Mouse (Mus musculus) layer of hippocampus, postnatal 14 days (tissue): ENCODE data around the gene Slc30a7. TPM values are rescaled to one million over a fixed set of nuclear protein-coding genes. Genes with fewer than 3 reads are reported as not detected.

ENCODE experiments used
- DNase-seq, 2 experiments: peaks; one replicate each; pipeline ENCODE4 v3.0.0; 2021 to 2022; ENCODE audit warnings: low spot score in 2 of 2, mixed read lengths in 1 of 2
- total RNA-seq, 2 experiments: library from RNA; stranded (reverse); gene quantifications; 2 replicates each; pipeline ENCODE4 v1.2.3; 2021

The Slc30a7 gene
- total RNA-seq, 2 experiments from 2014 or later = 22.8 to 27.0 TPM

DNA sequence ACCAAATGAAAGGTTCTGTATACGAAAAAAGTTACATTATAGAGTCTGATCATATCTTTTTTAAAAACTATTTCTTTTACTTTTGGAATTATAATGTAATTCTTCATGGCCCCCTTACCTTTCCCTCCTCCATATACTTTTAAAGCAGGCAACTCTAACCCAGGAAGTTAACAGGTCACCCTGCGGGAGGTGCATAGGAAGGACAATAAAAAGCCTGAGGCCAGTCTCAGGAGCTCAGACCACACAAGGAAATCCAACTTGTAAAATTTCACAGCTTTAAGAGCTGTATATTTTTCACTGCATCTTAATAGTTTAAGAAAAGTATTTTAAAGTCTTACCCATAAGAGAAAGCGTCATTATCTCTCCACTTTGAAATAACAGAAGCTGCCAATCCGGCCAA is 14.6 kb downstream of the Slc30a7 start:
- DNase-seq = no peak

DNA sequence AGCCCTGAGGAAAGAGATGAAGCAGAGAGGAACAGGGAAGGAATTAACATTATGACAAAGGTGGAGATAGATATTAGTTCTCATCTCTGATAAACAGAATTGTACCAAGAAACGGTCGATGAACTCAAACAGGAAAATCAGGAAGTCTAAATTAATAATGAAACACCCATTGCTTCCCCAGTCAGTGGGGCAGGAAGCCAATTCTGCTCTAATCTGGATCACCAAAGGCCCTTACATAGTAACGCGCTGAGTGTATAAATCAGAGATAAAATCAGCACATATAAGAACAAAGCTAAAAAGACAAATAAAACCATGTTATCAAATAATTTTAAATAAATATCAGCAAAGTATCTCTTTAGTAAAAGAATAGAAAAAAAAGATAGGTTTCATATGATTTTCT is 15.1 kb downstream of the Slc30a7 start:
- DNase-seq = no peak

DNA sequence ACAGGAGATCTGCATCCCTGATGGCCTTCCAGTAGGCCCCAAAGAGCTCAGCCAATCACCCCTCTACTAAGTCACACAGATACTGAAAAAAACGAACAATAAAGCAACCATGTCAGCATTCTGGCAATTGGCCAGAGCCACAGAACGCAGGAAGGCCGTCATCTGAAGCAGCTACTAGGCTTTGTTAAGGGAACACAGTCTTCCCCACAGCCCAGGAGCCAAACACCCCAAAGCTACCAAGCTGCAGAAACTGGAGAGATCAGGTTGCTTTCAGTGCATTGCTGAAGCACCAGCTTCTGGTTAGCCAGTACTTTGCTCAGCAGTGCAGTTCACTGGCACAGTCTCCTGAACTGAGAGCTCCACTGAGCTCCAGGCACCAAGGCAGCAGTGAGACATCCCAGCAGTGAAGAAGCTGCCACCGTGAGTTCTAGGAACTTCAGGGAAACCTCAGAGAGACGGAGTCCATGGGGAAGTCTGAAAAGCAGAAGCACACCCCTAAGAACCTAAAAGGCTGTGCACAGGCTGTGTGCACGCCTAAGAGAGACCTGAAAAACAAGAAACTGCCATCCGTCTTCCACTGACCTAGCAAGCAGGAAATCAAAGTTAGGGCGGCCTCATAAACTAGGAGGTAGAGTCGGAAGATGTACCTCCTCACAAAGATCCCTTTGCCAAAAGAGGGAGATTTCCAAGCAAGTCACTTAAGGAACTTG is 21.9 kb downstream of the Slc30a7 start:
- no peak for DNase-seq

DNA sequence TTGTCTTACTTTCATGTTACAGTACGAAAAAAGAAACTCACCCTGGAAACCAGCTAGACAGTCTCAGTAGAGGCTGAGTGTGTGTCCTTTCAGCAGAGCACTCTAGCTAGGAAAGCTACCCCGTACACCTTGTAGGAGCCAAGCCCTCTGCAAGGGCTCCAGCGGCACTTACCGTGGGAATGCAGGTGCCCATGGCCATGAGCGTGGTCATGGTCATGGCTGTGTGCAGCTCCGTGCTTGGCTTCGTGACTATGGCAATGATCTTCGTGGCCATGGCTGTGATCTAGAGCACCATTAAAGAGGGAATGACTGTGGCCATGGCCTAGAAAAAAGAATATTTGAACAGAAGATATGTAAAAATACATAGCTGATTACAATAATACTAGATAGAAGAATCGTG is 22.6 kb downstream of the Slc30a7 start:
- no peak for DNase-seq

DNA sequence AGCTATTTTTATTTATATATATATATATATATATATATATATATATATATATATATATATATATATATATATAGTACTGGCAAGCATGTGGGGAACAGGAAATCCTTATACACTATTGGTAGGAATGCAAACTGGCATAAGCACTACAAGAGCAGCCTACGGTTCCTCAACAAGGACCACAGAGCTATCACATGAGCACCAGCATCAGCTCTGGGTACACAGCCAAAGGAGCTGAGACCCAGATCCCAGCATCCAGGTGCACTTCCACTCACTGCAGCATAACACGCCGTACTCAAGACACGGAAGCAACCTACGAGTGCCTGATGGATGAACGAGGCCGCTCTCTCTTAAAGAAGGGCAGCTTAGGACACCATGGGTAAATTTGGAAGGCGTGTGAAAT is 24.0 kb downstream of the Slc30a7 start:
- DNase-seq = no peak

DNA sequence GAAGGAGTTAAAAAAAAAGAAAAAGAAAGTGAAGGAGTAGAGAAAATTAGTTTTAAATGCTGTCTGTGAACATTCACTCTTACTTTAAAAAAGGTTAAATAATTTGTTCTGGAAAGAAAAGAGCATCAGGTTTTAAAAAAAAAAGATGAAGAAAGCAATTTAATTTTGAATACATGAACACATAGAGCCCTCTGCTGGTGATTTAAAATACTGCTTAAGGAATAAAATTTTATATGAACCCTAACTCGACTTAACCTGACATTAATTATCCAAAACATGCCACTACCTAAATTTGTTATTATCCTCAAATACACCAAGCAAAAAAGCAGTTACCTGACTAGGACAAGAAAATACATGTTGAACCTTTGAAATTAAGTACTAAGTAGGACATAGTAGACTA is 28.2 kb downstream of the Slc30a7 start:
- peak in 1 of 2 experiments; percentile 23 for DNase-seq

DNA sequence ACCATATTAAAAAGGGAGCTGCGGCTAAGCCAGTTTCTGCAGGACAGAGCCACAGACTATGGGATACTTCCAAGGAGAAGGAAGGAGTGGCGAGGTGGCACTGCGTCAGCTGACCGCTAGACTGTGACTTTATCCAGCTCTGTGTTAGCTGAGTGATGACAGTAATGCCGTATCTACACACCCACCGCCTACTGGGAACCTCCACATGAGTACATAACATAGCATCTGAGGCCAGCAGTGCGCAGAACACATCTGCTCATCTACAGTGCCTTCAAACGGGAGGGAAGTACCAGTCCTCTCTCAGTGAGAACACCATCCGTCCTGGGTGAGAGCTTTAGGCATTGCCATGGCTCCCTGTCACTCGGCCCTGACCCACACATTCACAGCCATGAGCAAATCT is 32.2 kb downstream of the Slc30a7 start:
- DNase-seq = no peak

DNA sequence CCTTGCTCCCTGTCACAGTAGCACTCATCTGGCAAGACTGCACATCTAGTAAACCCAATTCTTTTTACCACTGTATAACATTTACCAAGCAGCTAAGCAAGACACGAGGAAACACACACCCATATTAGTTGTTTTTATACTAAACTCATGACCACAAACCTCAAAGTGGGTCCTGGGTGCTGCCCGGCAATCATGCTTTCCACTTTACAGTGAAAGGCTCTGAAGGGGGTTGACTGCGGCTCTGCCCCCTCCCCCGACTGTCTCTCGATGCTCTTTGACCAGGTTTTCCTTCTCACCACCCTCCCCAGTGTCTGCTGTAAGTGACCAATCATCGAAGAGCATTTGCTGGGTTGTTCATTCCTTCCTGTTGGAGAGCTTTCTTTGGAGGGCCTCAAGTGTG is 33.0 kb downstream of the Slc30a7 start:
- no peak for DNase-seq

DNA sequence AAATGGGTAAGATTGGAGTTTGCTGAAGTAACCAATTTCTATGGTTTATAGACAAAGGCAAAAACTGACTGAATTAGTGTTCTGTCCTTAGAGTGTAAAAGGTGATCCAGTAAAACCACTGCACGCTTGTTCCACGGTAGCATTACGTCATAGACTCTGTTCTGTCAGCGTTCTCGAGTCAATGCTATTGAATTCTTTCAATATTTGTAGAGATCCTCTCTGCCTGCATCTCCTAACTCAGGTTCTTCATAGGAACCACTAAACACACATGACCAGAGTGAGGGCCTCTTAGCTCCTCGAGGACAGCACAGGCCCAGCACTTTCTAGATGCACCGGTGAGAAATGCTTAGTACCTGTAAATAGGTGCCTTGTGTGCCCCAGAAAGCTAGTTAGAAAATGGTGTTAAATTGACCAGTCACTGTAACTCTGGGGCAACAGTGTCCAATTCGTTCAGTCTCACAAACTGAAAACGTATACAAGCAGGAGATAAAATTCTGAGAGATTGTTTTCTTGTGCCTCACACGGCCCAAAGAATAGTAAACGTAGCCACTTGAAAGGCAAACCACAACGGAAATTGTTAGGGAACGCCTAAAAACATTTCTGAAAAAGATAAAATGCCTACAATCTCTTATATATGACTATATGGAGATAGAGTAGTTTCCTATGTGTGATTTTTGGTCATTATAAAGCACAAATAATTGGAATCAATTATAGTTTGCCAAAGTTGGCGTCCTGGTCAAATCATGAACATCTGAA is 35.1 kb downstream of the Slc30a7 start:
- DNase-seq = no peak

DNA sequence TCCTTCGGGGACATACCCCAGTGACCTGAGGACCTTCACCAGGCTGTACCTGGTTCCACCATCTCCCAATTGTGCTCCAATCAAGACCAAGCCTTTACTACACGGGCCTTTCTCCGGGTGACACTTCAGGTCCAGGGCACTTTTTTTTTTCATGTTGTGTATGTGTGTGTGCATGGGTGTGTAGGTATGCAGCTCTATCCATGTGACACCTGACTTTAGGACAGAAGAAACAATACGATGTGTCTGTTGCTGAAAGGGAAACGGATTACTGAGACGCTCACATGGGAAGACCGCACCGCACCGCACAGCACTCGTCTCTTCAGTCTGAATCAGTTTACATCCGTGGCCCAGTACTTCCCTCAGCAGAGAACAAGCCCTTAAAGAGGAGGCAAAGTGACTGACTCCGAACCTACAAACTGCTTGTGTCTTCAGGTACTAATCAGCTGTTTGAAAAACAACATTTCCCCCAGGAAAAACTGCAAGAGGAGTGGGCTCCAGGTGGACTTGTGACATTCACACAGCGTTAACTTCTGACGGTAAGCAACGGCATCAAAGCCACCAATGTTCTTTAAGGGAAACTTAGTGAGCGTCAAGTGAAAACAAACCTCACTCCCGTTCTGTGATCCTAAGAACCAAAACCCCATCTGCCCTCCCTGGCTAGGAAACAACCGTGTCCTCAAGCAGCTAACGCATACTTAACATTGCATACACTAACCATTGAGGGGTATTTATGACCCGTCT is 36.0 kb downstream of the Slc30a7 start:
- DNase-seq = no peak

DNA sequence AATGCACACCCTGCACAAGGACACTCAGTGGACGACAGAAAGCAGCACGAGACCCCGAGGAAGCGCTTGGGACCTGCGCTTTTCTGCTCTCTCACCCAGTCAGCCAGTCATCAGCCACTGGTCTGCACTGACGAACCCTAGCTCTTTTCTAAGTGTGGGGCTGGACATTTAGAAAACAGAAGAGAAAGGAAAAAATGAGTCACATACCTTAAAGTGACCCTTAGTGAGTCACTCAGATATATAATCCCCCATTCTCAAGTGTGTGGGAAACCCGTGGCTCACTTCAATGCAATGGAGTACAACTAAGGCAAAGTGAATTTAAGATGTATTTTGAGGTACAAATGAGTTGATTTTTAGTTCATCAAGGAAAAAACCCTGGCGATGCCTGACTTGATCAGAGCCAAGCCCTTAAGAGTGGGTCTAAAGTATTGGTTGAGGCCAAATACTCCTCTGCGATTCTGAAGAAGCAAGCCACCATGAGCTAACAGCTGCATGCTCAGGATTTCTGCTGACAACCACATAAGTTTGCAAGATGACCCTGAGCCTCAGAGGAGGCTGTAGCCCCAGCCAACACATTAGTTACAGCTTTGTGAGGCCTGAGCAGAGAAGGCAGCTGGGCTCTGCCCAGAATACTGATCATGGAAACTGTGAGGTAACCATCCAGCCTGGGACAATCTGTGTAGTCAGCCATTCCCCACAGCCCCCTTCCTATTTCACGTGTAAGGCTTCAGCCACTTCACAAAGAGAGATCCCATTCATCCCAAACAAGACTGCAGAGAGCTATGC is 38.3 kb downstream of the Slc30a7 start:
- DNase-seq = peak; percentile 16 to 35

DNA sequence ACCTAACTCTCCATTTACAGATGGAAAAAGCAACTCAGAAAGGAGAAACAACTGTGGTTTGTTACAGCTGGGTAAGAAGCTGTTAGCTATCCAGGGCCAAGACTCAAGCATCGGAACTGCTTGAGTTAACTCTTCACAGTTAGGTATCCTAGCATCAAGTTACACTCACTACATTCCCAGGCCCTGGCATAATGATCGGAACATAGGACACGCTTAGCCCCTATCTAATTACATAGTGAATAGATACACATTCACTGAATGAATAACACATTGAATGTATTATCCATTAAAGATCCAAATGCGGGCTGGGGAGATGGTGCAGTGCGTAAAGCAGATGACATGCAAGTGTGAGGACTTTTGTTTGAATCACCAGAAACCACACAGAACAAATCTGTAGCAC is 43.1 kb downstream of the Slc30a7 start:
- DNase-seq = no peak

DNA sequence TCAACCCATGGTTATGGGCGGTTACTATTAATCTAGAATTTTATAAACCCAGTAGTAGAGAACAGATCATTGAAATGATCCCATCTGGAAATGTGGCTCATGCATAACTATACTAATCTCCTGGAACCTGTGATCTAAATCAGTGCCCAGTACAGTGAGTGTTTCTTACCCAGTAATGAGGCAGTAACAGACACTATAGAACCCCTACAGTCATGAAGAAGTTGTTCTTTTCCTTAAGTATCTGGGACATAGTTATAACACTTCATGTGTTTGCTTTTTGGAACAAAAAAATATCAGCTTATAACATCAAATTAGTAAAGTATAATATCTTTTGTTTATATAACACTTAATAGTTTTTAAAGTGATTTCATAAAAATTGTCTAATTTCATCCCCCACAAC is 43.6 kb downstream of the Slc30a7 start:
- no peak for DNase-seq

DNA sequence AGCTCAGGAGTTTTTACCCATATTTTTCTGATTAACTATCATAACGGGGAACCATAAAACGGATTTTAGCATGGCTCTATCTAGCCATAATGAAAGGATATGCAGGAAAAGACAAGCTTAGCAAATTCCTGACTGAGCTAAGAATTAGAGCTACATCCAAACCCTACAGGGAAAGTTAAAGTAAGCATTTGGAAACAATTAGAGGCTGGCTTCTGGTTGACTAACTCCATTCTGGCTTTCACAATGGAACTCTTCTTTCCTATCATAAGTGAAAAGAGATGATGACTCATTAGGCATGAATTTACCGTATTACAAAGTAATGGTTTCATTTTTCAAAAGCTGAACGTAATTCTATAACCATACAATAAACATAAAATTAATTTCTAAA is 45.2 kb downstream of the Slc30a7 start:
- DNase-seq = no peak

DNA sequence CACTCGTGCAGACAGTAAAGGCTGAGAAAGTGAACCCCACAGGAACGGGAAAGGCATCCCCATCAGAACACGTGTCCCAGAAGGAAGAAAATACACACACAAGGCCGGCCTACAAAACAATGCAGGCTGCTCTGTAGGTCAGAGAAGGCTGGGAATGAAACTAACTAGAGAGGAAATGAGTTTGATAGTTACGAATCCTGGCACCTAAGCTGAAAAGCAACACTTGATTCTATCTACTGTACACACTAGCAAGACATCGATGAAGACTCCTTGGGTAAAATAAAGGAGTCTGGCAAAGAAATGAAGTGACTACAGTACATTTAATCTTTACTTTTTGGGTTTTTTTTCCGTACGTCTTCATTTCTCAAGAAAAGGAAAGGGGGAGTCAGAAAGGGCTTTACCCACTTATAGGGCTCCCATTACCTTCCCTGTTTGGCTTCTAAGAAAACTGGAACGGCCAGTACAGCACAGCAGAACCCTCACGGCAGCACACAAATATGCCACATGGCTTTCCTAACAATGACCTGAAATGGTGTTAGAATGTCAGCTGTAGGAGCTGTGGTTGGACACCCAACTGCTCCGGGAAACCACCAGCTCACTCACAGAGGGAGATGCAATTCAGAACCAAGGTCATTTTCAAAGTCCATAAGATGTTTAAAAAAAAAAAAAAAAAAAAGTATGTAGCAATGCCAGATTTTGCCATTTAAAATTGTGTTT is 45.7 kb downstream of the Slc30a7 start:
- no peak for DNase-seq

DNA sequence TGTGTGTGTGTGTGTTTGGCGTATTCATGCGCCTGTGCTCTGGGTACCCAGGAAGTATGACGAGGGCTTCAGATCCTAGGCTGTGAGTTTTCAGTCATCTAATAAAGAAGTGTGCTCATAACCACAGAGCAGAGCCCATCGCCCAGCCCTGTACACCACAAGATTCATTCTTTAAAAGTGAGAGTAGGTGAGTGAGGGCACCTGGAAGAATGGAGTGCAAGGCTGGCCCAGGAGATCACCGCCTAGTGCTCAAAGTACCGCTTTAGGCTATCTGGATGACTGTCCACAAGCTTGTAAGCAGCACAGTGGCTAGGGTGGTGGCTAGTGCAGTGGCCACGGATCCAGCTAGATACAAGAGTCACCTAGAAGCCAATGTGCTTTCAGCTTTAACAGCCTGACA is 50.0 kb downstream of the Slc30a7 start:
- DNase-seq = no peak

DNA sequence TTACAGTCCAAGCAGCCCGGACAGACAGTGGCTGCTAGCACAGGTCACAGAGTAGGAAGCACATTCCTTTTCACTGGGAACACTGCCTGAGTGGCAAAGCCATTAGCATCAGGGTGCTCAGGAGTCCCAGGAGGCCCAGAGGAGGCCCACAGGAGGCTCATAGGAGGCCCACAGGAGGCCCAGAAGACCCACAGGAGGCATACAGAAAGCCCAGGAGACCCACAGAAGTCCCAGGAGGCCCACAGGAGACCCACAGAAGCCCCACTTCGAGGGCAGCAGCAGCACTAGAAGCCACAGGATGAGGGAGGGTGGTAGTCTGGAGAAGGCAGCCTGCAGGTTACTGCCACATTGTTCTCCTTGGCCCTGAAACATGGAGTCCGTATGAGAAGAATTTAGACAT is 54.1 kb downstream of the Slc30a7 start:
- DNase-seq = no peak

DNA sequence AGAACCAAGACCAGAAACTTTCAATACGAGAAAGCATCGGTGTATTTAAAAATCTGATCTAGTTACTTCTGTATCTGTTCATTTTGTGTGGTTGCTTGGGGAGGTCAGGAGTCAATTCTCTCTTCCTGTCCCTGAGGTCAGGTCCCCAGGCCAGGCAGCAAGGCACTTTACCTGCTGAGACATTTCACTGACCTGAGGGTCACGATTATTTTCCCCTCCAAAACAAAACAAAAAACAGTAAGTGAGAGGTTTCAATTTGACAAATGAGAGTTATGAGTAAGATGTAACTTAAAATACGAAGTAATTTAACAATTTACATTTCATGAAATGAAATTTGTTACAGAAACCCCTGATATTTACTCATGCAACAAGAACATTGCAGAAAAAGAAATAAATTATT is 54.9 kb downstream of the Slc30a7 start:
- DNase-seq = no peak

DNA sequence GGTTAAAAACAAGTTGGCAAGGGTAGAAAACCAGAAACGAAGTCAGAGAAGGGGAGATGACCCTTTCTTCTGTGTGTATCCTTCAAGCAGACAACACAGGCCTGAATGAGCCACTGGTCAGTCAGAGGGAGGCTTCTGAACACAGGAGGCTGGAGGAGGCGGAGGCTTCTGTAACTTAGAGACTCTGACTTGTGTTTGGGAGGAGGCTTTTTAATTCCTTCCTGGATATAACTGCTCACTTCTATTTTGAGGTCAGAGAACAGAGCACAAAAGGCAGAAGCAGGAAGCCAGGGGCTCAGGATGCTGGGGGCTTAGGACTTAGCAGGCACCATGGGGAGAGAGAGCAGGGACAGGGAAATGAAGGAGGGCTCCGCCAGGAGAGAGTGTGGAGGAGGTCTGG is 56.0 kb downstream of the Slc30a7 start:
- DNase-seq = no peak

DNA sequence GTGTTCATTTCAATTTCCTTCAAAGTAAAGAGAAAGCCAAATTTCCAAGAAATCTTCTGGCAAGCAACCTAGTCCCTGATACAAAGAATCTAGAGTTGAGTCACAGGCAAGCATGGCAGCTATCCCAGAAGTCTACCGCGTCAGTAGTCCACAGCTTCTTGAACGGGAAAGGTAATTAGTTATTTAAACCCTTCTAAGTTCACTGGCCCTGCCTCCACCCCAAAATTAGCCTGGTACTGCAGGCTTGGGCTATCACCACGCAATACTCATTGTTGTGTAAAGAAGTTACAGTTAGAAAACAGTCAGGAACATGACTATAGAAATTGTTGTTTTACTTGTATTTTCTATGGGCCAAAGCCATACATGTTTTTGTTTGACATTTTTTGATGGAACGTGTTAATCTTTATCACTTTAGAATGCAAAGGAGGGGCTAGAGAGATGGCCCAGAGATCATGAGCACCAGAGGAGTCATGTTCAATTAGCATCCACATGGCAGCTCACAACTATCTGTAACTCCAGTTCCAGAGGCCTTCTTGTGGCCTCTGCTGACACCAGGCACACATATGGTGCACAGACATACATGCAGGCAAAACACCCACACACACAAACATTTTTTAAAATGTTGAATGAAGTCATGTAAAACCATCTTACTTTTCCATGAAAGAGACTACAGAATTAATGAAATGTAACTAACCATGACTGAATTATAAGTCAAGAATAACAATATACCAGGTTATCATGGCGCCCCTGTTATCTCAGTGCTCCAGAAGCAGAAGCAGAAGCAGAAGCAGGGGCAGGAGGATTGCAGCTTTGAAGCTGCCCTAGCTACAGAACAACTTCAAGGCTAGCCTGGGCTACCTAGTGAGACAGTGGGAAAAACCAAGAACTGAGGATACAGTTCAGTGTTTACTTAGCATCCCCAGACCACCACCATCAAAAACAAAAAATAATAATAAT is 57.0 kb downstream of the Slc30a7 start:
- DNase-seq = peak in 1 of 2 experiments; percentile 29
